Mouse (Mus musculus): Measurements from ENCODE around the gene Drg2.
"Not testable (repeated sequence)": the region's sequence is repeated elsewhere in the genome, so short reads cannot be mapped to it uniquely, and the experiment has no call there.

The Drg2 gene

DNA sequence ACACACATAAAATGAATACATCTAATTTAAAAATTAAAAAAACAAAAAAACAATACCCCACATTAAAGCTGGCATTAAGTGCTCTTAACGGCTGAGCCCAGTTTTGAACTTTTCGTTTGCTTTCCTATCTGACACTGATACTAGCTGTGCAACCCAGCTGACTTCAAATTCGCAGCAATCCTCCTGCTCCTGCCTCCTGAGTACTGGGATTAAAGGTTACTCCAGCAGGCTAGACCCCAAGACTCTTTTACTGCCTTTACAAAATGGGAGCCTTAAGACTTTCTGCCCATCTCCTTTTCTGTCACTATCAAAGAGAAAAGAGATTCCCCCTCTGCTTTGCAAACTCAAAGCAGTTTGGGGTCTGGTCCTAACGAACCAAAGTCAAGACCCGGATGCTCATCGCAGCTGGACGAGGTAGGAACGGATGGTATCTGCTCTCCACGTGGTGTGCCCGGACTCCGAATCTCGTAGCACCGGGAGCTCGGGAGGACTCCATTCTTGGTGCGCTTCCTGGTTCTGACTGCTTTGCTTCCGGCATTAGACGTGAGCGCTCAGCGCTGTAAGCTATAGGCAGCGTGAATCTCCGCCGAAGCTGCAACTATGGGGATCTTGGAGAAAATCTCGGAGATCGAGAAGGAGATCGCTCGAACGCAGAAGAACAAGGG lies at the start of gene Drg2:
Gene Drg2 (plus strand): TSS at position 512 of the 665 bp plus-strand sequence.
- DNase-seq (ENCODE audit: low spot score in 2 of 2) = peak; percentile 85 to 89

DNA sequence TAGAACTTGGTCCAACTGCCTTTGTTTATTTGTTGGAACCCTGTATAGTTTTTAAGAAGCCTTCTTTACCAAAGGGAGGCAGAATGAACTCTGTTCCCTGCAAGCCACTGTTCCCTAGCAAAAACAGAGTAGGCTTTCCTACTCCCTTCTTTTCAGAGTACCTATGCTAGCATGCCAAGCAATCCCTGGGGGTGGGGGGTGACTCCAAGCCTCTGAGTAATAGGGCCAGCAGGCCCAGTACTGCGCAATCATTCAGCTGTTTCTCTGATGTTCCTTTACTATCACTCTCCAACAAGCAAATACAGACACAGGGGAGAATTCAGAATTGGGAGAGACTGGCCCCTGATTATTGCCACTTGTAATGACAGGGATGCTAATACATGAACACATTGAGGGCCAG lies 47.8 kb upstream of the Drg2 start:
- DNase-seq (ENCODE audit: low spot score in 2 of 2) = no peak

DNA sequence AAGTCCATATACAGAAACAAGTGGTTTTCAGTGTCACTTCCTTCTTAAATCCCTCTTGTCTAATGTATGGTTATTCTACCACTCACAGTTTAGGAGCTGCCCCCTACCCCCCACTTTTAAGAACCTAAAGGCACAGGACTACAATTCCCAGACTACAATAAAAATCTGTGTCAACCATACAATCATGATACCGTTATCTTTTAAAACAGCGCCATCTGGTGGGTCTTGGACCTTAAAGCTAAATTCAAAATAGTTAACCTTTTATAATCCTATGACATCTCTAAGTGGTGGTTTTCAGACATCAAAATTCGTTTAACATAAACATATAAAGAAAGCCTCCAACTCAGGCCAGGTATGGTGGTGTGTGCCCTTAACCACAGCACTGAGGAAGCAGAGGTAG lies 42.2 kb upstream of the Drg2 start:
- no peak for DNase-seq (ENCODE audit: low spot score in 2 of 2)

DNA sequence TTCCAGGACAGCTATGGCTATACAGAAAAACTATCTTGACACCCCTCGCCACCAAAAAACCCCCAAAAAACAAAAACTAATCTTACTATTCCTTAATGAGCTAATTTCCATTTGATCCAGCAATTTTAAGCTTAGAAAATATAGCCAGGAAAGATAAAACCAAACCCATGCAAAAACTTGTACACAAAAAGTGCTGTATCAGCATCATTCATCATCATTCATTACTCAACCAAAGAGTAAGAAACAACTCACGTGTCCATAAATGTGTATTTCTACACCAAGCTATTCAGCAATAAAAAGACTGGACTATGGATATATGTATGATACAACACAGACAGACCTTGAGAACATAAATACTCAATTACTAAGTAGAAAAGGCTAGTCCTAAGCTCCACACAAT lies 41.5 kb upstream of the Drg2 start:
- no peak for DNase-seq (ENCODE audit: low spot score in 2 of 2)

DNA sequence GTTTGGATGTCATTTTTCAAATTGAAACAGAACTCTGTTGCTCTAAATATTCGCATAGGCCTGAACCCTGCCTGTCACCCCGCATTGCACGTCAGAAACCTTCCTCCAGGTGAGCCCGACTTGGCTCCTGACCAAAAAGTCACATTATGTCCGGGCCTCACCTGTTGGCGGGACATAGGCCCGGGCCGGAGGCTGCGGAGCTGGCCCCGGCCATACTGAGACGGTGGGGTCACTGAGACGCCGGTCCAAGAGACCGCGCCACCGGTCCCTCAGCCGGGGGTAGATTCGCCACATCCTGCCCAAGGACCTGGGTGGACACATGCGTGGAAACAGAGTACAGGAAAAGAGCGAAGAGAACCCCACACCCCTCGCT lies 37.8 kb upstream of the Drg2 start:
- no peak for DNase-seq (ENCODE audit: low spot score in 2 of 2)

DNA sequence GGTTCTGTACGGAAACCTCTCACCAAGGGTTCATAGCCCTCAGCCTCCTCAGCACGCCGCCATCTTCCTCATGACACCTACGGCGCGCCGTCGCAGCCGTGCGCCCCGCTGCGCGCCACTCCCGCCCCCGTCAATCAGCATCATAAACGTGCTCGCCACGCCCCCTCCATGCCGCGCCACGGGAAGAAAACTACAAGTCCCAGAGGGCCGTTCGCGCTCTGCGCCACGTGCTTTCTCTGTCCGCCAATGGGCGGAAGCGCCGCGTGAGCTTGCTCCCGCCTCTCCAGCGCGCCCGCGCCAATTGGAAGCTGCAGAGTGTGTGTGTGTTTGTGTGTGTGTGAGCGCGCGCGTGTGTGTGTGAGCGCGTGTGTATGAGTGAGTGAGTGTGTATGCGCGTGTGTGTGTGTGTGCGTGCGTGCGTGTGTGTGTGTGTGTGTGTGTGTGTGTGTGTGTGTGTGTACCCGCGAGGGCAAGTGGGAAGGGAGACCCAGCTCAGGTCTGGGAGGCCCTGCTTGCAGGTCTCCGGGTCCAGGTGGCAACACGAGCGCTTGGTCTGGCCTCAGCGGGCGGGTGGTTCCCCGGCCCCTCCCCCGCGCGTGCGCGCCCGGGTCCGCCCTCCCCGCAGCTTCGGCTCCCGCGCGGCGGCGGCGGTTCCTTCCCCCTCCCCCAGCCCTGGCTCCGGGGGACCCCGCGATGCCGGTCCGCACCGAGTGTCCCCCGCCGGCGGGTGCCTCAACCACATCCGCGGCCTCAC lies 37.3 kb upstream of the Drg2 start, which contains the start of gene Gid4:
Gene Gid4 (plus strand): TSS at position 183 of the 754 bp plus-strand sequence.
- peak; percentile 99 for DNase-seq (ENCODE audit: low spot score in 2 of 2)

DNA sequence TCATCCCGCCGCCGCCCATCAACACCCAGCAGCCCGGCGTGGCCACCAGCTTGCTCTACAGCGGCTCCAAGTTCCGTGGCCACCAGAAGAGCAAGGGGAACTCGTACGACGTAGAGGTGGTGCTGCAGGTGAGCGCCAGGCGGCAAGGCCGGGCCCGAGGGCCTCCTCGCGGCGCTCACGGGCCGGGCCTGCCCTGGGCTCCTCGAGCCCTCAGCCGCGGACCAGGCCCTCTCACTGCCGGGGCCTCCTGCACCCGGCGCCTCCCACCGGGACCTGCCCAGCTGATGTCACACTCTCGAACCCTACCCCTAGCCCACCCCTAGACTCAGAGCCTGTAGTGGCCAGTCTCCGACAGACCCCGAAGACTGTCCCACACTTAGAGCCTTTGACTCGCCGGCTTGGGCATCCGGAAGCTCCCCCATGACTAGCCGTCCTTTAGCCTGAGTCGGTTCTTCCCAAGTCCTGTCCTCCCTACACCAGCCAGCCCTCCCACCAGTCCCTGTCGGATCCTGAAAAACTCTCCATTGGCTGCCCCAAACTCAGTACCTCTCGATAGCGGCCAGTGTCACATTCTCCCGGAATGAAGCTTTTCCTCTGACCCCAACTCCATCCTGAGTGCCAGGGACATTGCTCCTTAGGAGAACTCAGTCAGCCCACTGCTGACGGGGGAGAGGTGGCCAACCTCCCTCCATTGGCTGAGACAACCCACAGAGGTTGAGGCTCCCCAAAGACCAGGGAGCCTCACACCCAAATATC lies 36.5 kb upstream of the Drg2 start, which contains the start of gene Atpaf2:
Gene Atpaf2 (minus strand): TSS at position 741 of the 756 bp plus-strand sequence.
- DNase-seq (ENCODE audit: low spot score in 2 of 2) = no peak

DNA sequence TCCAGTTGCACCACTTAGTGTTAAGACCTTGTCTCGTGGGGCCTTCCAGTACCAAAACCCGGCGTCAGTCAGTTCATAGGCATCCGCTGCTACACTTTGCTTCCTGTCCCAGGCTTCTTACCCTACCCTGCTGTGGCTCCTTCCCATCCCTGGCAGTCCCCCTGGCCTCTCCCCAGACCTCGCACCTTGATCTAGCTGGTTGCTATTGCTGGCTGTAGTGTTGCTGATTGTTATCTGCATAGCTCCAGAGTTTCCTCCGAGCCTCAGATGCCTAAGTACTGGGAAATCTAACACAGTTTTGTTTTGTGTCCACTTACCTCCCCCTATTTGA lies 36.0 kb upstream of the Drg2 start:
- no peak for DNase-seq (ENCODE audit: low spot score in 2 of 2)

DNA sequence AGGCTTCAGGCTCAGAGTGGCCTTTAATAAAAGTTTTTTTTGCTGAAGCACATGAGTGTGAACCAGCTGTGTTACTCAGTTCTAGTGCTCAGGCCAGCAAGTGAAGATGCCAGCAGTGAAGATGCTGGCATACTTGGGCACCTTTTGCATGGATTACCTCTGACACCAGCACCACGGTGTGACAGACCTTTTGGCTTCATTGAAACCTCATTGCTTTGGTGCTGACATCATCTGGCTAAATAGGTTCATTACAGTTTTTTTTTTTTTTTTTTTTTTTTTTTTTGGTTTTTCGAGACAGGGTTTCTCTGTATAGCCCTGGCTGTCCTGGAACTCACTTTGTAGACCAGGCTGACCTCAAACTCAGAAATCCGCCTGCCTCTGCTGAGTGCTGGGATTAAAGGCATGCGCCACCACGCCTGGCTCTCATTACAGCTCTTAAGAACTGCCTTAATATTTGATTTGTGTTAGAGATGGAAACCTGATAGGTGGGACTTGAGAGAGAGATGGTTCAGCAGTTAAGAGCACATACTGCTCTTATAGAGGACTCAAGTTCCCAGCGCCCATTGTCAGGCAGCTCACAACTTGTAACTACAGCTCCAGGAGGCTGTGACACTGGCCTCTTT lies 32.2 kb upstream of the Drg2 start:
- DNase-seq (ENCODE audit: low spot score in 2 of 2) = no peak

DNA sequence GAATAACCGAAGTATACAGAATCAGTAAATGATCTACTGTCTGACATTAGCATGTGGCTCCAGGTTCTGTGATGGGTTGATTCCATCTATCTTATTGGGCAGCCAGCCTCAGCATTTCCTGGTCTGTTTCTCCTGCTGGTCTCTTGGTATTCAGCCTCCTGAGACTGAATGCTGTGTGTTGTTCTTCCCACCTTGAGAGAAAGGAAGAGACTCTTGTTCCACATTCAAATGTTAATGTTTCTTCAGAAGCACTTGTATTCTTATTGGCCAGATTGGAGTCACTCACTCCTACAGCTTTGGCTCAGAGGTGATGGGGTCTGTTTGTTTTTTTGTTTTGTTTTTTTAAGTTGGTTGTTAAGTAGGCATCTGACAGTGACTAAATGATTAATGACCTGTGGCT lies 31.4 kb upstream of the Drg2 start:
- no peak for DNase-seq (ENCODE audit: low spot score in 2 of 2)

DNA sequence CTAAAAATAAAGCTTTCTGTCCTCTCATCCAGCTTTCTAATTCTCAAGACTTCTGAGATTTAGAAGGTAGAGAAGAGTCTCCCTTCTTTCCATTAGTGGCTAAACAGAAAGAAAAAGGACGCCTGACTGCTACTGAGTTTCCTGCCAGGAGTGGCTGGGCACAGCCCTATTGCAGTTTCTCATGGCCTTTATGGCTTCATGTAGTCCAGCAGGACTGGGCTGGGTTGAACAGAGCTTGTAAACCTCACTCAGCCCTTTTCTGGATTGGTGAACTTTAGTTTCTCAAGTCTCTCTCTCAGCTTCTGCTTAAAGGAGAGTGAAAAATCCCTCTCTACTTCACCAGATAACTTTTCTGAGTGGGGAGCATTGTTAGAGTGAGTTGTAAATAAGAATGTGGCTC lies 28.0 kb upstream of the Drg2 start:
- no peak for DNase-seq (ENCODE audit: low spot score in 2 of 2)

DNA sequence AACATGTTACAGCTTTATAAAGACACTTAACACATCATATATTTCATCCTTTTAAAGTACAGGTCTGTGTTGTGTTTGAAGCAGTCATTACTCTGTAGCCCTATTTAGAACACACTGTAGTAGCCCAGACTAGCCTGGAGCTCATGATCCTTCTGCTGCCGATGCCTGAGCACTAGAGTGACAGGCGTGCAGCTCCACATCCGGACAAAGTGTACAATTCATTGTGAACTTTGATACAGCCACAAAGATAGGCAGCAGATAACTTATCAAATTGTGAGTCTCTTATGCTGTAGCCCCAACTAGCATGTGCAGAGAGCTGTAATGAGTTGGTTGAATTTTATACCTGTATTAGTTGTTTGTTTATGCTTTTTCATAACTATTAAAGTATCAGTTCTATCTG lies 26.8 kb upstream of the Drg2 start:
- DNase-seq (ENCODE audit: low spot score in 2 of 2) = no peak

DNA sequence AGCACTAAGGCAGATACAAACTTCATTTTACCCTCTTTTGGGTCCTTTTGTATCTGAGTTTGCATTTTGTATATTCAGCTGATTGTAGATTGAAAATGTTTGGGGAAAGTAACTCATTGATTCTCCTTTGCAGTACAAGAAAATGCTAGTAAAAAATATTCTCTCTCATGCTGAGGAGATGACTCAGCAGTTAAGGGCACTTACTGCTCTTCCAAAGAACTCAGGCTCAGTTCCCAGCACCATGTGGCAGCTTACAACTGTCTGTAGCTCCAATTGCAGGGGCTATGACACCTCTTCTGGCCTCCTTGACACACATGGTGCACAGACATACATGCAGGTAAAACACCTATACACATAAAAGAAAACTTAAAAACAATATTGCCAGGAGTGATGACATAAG lies 20.9 kb upstream of the Drg2 start:
- DNase-seq (ENCODE audit: low spot score in 2 of 2) = no peak

DNA sequence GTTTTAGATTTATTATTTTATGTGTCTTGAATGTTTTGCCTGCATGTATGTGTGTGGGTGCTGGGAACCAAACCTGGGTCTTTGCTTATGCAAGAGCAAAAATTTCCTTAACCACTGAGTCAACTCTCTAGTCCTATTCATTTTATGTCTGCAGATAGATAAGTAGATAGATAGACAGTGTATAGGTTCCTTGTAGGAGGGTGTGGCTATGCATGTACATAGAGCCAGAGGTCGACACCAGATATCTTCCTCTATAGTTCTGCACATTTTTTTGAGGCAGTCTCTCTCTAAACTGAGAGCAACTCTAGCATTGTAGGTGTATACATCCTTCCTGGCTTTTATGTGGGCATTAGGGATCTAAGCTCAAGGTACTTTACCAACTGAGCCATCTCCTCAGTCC lies 19.3 kb upstream of the Drg2 start:
- no peak for DNase-seq (ENCODE audit: low spot score in 2 of 2)

DNA sequence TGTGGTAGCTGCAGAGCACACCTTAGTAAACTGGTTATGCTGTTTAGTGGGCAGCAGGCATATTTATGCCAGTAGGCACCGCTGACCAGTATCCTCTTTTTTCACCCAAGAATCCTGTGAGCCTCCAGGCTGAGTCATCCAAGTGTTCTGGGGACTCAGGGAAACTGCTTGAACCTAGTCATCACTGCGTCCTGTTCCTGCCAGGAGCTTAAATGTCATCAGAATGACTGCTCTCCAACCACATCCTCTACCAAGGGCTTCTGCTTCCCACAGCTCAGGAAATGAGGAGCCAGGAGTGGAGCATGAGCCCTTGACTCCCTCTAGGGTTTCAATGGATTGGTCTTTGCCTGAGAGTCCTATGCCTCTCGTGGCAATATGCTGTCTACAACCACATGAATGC lies 17.8 kb upstream of the Drg2 start:
- DNase-seq (ENCODE audit: low spot score in 2 of 2) = no peak

DNA sequence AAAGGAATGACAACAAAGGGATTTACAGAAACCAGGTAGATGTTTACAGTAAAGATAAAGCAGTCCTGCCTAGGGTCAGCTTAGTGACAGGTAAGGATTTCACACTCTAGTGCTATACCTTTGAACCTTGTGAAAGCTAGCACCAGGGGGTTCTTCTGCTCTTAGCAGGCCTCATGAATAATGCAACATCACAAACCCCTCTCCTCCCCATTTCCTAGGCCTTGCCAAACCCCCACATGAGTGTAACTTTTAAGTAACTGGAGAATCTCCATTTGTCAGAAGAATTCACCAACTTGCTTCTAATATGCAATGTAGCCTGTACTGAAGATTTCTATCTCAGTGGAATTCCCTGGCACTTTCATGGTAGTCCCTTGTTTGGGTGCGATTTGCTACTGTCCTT lies 14.8 kb upstream of the Drg2 start:
- DNase-seq (ENCODE audit: low spot score in 2 of 2) = not testable (repeated sequence)

DNA sequence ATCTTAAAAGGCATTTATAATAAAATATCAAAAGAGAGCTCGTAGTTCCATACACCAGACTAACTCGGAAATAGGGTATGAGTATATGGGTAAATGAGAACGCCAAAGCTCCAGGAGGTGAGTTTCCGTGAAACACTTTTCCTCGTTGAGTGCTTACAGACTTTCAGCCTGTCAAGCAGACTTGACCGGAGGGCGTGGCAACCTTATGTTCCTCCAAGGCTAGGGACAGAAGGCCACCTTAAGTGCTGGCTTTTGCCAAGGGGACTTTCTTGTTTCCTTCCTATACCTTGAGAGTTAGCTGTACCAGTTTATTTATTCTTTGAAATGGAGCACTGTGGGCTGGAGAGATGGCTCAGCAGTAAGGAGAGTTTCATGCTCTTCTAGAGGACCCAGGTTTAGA lies 14.2 kb upstream of the Drg2 start:
- no peak for DNase-seq (ENCODE audit: low spot score in 2 of 2)

DNA sequence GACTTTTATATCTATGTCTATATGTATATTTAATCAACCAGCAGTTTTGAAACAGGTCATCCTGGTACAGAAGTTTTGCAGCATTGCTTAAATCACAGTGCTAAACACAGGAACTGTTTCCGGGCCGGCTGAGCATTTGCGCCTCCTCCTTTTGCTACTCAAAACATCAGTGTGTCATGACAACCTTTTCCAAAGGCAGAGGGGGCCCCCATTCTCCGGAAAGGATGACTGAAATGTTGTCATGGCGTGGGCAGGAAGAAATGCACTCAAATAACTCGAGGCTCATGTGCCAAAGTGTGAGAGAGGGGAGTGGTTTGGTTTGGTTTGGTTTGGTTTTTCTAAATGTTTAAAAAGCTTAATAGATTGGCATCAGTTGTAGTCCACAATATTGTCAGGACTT lies 11.5 kb upstream of the Drg2 start:
- no peak for DNase-seq (ENCODE audit: low spot score in 2 of 2)

DNA sequence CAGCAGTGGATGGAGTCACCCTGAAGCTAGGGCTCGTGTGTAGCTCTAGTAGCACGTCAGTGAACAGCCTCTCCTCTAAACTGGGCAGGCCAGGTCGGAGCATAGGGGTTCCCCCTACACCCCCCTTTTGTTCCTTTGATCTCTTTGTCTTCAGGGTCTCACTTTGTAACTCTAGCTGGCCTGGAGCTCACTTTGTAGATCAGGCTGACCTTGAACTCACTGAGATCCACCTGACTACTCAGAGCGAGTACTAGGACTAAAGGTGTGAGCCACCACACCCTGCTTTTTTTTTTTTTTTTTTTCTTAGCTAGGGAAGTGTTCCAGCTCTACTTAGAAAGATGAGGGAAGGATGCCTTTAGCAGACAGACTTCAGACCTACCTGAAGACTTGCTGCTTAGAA lies 10.4 kb upstream of the Drg2 start:
- DNase-seq (ENCODE audit: low spot score in 2 of 2) = no peak

DNA sequence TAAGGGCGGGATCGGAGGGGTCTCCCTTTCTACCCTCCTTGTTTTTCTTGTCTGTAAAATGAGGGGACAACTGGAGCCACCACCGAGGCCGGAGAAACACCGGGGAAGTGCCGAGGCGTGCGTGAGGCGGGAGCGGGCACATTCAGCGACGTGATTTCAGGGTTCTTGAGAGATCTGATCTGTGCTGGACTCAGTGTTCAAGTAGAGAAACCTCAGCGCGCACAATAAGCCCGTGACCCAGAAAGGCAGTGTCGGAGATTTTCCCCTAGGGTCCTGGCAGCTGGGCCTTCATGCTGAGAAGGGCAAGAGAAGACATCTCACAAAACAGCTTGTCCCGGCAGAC lies 325 bp downstream of the Drg2 start:
- no peak for DNase-seq (ENCODE audit: low spot score in 2 of 2)

DNA sequence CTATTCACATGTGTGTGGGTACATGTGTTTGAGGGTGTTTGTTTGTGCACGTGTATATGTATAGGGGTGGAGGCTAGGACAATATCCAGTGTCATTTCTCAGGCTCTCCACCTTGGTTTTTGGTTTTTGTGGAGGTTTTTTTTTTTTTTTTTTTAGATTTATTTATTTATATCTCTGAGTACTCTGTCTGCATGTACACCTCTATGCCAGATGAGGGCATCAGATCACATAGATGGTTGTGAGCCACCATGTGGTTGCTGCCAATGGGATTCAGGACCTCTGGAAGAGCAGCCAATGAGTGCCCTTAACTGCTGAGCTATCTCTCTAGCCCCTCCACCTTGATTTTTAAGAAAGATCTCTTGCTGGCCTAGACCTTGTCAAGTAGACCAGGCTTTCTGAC lies 3.6 kb downstream of the Drg2 start:
- DNase-seq (ENCODE audit: low spot score in 2 of 2) = no peak

DNA sequence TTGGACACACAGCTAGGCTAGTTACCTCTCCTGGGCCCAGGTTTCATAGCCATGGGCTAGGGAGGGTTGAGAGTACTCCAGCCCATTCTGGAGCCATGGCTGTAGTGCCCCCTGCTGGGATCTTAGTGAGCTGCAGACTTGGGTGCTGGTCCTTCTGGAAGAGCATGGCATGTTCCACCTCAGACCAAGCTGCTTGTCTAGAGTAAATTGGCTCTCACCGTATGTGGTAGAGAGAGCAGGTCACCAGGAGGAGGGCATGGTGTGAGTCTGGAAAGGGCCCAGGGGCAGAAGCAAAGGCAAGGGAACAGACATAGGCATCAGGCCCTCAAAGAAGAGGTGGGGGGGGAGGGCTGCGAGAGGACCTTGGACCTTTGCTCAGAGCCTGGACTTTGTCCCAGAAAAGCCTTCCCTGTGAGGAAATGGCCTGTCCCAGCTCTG lies 11.6 kb downstream of the Drg2 start:
- no peak for DNase-seq (ENCODE audit: low spot score in 2 of 2)

DNA sequence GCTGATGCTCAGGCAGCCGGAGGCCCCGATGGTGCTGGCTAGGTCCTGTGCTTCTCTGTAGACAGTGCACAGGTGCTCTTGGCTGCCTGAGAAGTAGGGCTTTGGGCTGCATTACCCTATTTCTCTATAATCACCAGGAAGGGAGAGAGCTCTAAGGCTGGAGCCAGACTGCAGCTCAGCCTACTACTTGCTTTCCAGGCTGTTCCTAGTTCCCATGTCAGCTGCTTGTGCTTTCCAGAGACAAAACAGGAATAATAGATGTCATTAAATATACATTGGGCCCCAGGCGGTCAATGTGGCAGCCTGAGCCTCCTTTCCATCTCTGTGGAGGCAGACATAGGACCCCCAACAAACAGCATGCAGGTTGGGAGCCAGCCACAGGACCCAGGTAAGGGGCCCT lies 14.6 kb downstream of the Drg2 start, which contains the start of gene Myo15:
Gene Myo15 (plus strand): TSS at position 301 of the 400 bp plus-strand sequence.
- DNase-seq (ENCODE audit: low spot score in 2 of 2) = no peak

Measured in urinary bladder, postnatal 4 days (tissue).